In genomic region chr11:78455308-78455707, GRCm38 (mm10) we compare ENCODE assay signal across 10 mouse cellular contexts. TPM values are rescaled to one million over a fixed set of nuclear protein-coding genes. Genes with fewer than 3 reads are reported as not detected.
A peak's percentile ranks its signal among the peaks of the same experiment; 100 is the strongest.
DNase-seq lines count a peak whose midpoint lies in the region; ATAC-seq and TF ChIP-seq lines count a peak whose summit lies in the region.
"Had no signal": no experiment of that assay in that cellular context is flagged by ENCODE, and none has a peak within 500 bp of the region (broad histone marks: within the 10 kb centered on the region; RNA-seq: fewer than 3 reads in every experiment).

No protein-coding gene starts in this region.

- no peak for TF ChIP-seq EP300 in heart, adult 2 months (IDR thresholded peaks at IDR 0.05; ENCODE audit: insufficient read depth, low read depth, low read length)

- no peak for ATAC-seq in heart, embryonic 12.5 days (ENCODE audit: insufficient number of reproducible peaks, low FRiP score)
- ATAC-seq in neutrophil, adult 5-6 weeks (ENCODE audit: extremely low read depth, insufficient number of reproducible peaks, low FRiP score, poor library complexity, severe bottlenecking): 0 out of 2 replicates have a peak, but pooled peaks have one; percentile 34
- ATAC-seq in inflammation-experienced regulatory T-cells, adult 6 months: no peak

- DNase-seq in heart, adult 2 months: peak; percentile 19 to 42
- peak; percentile 68 for DNase-seq in testis, postnatal 10 days (ENCODE audit: low spot score)
- DNase-seq in testis, postnatal 14 days (ENCODE audit: low spot score): no peak
- peak; percentile 17 to 64 for DNase-seq in kidney, adult 8-10 months

- H3K79me2 ChIP-seq in heart, adult 2 months (replicated peaks; ENCODE audit: control insufficient read depth, insufficient read depth, low read length): no peaks in the 10 kb centered on the region

- no peak overlapping the region for H3K9ac ChIP-seq in heart, adult 2 months (ENCODE audit: low read depth, low read length)
- no peak overlapping the region for H3K9ac ChIP-seq in heart, embryonic 12.5 days
- H3K9ac ChIP-seq: embryonic facial prominence, embryonic 13.5 days had no signal

- peak; percentile 74 for TF ChIP-seq CTCF in heart, adult 2 months (IDR thresholded peaks at IDR 0.05)
- peak; percentile 32; the same call in 1 of the 2 replicates for TF ChIP-seq CTCF in bone marrow, adult 2 months (IDR thresholded peaks at IDR 0.05; ENCODE audit: control insufficient read depth, insufficient read depth, low read length)

- no peaks in the 10 kb centered on the region for H3K27me3 ChIP-seq in heart, adult 2 months (ENCODE audit: control insufficient read depth, insufficient read depth, low read length)
- peaks cover 13% of the 10 kb centered on the region; the same call in 1 of the 2 replicates for H3K27me3 ChIP-seq in heart, embryonic 12.5 days (replicated peaks)
- H3K27me3 ChIP-seq: embryonic facial prominence, embryonic 13.5 days had no signal

- no peak overlapping the region for H3K4me3 ChIP-seq in heart, adult 2 months
- H3K4me3 ChIP-seq in heart, embryonic 12.5 days: no peak overlapping the region
- no peak overlapping the region for H3K4me3 ChIP-seq in bone marrow, adult 2 months (replicated peaks; ENCODE audit: control insufficient read depth, low read depth, low read length)
- H3K4me3 ChIP-seq: embryonic facial prominence, embryonic 13.5 days had no signal

- 20% methylated on average over 5 of the region's 5 CpGs for whole genome bisulfite sequencing in heart, adult 2 months
- 26% methylated on average over 5 of the region's 5 CpGs for WGBS in heart, embryonic 12.5 days
- WGBS in bone marrow, adult 2 months: 25% methylated on average over 5 of the region's 5 CpGs

- intact Hi-C loops in heart, adult 2 months (cut with DNase I): no loop called here

- no peaks in the 10 kb centered on the region for H3K9me3 ChIP-seq in heart, embryonic 12.5 days (replicated peaks)
- H3K9me3 ChIP-seq: embryonic facial prominence, embryonic 13.5 days had no signal

- H3K4me1 ChIP-seq in heart, adult 2 months (ENCODE audit: control insufficient read depth, insufficient read depth, low read length): no peaks in the 10 kb centered on the region
- H3K4me1 ChIP-seq in heart, embryonic 12.5 days (replicated peaks): 0 out of 2 replicates have a peak, but pooled peaks cover 3% of the 10 kb centered on the region
- H3K4me1 ChIP-seq in bone marrow, adult 2 months (ENCODE audit: control insufficient read depth, insufficient read depth, low read length): no peaks in the 10 kb centered on the region
- H3K4me1 ChIP-seq: embryonic facial prominence, embryonic 13.5 days had no signal

- no peak for TF ChIP-seq POLR2A in heart, adult 2 months (IDR thresholded peaks at IDR 0.05; ENCODE audit: insufficient read depth, low read depth, low read length)
- no peak for TF ChIP-seq POLR2A in bone marrow, adult 2 months (IDR thresholded peaks at IDR 0.05; ENCODE audit: borderline replicate concordance, control insufficient read depth, low read depth, low read length)

- no peak overlapping the region for H3K4me2 ChIP-seq in heart, embryonic 12.5 days
- H3K4me2 ChIP-seq: embryonic facial prominence, embryonic 13.5 days had no signal

- no peak overlapping the region for H3K27ac ChIP-seq in heart, adult 2 months
- no peak overlapping the region for H3K27ac ChIP-seq in heart, embryonic 12.5 days (ENCODE audit: poor library complexity, severe bottlenecking)
- no peak overlapping the region for H3K27ac ChIP-seq in bone marrow, adult 2 months (ENCODE audit: control insufficient read depth, insufficient read depth, low read depth, low read length, poor library complexity)
- H3K27ac ChIP-seq: embryonic facial prominence, embryonic 13.5 days had no signal

- no peaks in the 10 kb centered on the region for H3K36me3 ChIP-seq in heart, adult 2 months (ENCODE audit: control insufficient read depth, insufficient read depth, low read length)
- no peaks in the 10 kb centered on the region for H3K36me3 ChIP-seq in heart, embryonic 12.5 days
- H3K36me3 ChIP-seq: embryonic facial prominence, embryonic 13.5 days had no signal

RNA-seq across cellular contexts. Expression of gene Slc46a1, which starts 10.2 kb away (rescaled TPM):
- total RNA-seq in heart, adult 2 months (2021): 1 to 10 TPM; 1.7 to 3.0 TPM
- polyA plus RNA-seq in heart, adult 2 months (2012; rRNA removed): 7.8 and 8.5 TPM in 2 replicates
- polyA plus RNA-seq in heart, embryonic 12.5 days (2016; fragmentation: Nextera tagmentation; extraction: Ambion mirVana): 6.0 and 7.3 TPM in 2 replicates
- 1.6 TPM in 1 of 2 replicates, not detected in the other for polyA plus RNA-seq in bone marrow, adult 2 months (2011; ENCODE audit: insufficient read depth, insufficient read length, low replicate concordance, missing spikeins)
- not detected in 2 replicates for total RNA-seq in neutrophil, adult 5-6 weeks (2017)
- polyA plus RNA-seq in inflammation-experienced regulatory T-cells, adult 6 months (2017; shearing (Covaris generic)): 1 to 10 TPM in 2 of 3 experiments, under 1 TPM in 1; 0.36 to 4.3 (median 3.7) TPM

RNA-seq across cellular contexts. Expression of gene Slc13a2, which starts 33.3 kb away (rescaled TPM):
- total RNA-seq in heart, adult 2 months (2021): not detected
- 0.23 TPM in 1 of 2 replicates, not detected in the other for polyA plus RNA-seq in heart, adult 2 months (2012; rRNA removed)
- not detected in 2 replicates for polyA plus RNA-seq in heart, embryonic 12.5 days (2016; fragmentation: Nextera tagmentation; extraction: Ambion mirVana)
- not detected in 2 replicates for polyA plus RNA-seq in bone marrow, adult 2 months (2011; ENCODE audit: insufficient read depth, insufficient read length, low replicate concordance, missing spikeins)
- total RNA-seq in neutrophil, adult 5-6 weeks (2017): 0.25 and 0.47 TPM in 2 replicates
- polyA plus RNA-seq in inflammation-experienced regulatory T-cells, adult 6 months (2017; shearing (Covaris generic)): not detected
- total RNA-seq: left cerebral cortex, postnatal 14 days had no signal
- polyA plus RNA-seq: embryonic facial prominence, embryonic 13.5 days had no signal

RNA-seq across cellular contexts. Expression of gene Sarm1, which starts 42.2 kb away (rescaled TPM):
- under 1 TPM; 0.45 to 0.52 TPM for total RNA-seq in heart, adult 2 months (2021)
- 0.23 and 0.32 TPM in 2 replicates for polyA plus RNA-seq in heart, adult 2 months (2012; rRNA removed)
- polyA plus RNA-seq in heart, embryonic 12.5 days (2016; fragmentation: Nextera tagmentation; extraction: Ambion mirVana): 0.31 and 0.40 TPM in 2 replicates
- not detected in 2 replicates for polyA plus RNA-seq in bone marrow, adult 2 months (2011; ENCODE audit: insufficient read depth, insufficient read length, low replicate concordance, missing spikeins)
- 0.12 and 0.23 TPM in 2 replicates for total RNA-seq in neutrophil, adult 5-6 weeks (2017)
- polyA plus RNA-seq in inflammation-experienced regulatory T-cells, adult 6 months (2017; shearing (Covaris generic)): 1 to 10 TPM in 1 of 3 experiments, under 1 TPM in 2; 0.41 to 2.2 (median 0.97) TPM

RNA-seq across cellular contexts. Expression of gene Vtn, which starts 43.6 kb away (rescaled TPM):
- 10 to 100 TPM; 21.6 to 24.6 TPM for total RNA-seq in heart, adult 2 months (2021)
- 44.6 and 68.2 TPM in 2 replicates for polyA plus RNA-seq in heart, adult 2 months (2012; rRNA removed)
- polyA plus RNA-seq in heart, embryonic 12.5 days (2016; fragmentation: Nextera tagmentation; extraction: Ambion mirVana): 0.45 and 3.6 TPM in 2 replicates
- polyA plus RNA-seq in bone marrow, adult 2 months (2011; ENCODE audit: insufficient read depth, insufficient read length, low replicate concordance, missing spikeins): 6.2 and 19.7 TPM in 2 replicates
- total RNA-seq in neutrophil, adult 5-6 weeks (2017): not detected in 2 replicates
- not detected for polyA plus RNA-seq in inflammation-experienced regulatory T-cells, adult 6 months (2017; shearing (Covaris generic))

RNA-seq across cellular contexts. Expression of gene Sebox, which starts 47.9 kb away (rescaled TPM):
- not detected for total RNA-seq in heart, adult 2 months (2021)
- 0.20 TPM in 1 of 2 replicates, not detected in the other for polyA plus RNA-seq in heart, adult 2 months (2012; rRNA removed)
- not detected in 2 replicates for polyA plus RNA-seq in heart, embryonic 12.5 days (2016; fragmentation: Nextera tagmentation; extraction: Ambion mirVana)
- not detected in 2 replicates for polyA plus RNA-seq in bone marrow, adult 2 months (2011; ENCODE audit: insufficient read depth, insufficient read length, low replicate concordance, missing spikeins)
- not detected in 2 replicates for total RNA-seq in neutrophil, adult 5-6 weeks (2017)
- not detected for polyA plus RNA-seq in inflammation-experienced regulatory T-cells, adult 6 months (2017; shearing (Covaris generic))
- polyA plus RNA-seq: embryonic facial prominence, embryonic 13.5 days had no signal
